Mouse (Mus musculus): Measurements from ENCODE around the gene Ap1s2.

Ap1s2 gene

DNA sequence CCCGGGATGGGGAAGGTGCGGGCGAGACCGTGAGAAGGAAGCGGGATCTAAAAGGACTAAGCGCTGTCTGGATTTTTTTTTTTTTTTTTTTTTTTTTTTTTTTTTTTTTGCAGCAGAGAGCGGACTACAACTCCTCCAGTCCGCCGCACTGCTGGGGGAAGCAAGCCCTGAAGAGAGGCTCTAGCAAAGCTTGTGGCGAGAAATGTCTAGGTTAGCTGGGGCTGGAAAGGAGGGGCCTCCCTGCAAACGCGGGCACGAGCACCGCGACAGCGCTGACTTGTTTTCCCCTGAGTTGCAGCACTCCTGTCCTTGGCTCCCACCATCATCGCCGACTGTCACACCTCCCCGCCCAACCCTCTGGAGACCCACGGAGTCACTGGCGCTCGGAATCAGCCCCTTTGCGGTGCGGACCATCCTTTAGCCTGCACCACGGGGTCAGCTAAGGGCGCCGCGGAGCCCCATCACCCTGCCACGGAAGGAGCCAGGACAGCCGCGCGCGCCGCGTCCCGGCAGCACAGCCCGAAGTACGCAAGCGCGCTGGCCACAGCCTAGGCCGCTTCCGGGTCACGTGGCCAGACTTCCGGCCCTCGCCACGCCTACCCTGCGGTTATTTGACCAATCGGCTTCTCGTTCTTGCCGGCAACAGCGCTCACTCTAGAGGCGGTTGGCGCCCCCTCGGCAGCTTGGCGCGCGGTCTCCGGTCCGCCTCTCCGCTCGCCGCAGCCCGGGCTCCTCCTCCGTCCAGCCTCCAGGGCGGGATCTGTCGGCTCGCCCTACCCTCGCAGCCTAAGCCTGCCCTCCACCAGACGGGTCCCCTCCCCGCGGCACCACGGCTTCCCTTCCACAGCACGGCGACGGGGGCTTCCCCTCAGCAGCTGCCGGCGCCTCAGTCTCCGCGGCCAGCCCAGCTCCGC is at the start of gene Ap1s2:
Gene Ap1s2 (plus strand): TSS at position 681 of the 914 bp plus-strand sequence.
- peak; percentile 67 for DNase-seq (ENCODE audit: low read depth)

DNA sequence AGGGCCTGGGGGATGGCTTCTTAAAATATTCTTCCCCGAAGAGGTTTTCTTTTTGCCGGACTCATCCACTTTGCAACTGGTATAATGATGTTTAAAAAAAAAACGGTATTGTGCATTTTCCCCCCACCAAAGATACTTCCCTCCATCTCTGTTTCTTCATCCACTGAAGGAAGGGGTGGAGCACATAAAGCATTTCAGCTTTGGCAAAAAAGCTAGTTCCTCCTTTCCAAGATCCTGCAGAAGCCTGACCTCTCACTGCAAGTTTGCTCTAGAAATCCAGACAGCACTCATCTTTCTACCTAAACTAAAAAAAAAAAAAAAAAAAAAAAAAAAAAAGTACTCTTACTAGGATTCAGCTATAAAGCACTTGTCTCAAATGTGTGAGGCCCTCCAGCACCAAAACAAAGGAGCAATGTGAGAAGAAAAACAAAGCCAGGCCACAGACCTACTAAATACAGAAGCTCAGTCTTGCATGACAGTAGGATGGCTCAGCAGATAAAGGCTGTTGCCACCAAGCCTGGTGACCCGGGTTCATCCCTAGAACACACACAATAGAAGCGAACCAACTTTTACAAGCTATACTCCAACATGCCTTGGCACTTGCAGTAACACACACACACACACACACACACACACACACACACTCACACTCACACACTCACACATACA is 41.0 kb upstream of the Ap1s2 start:
- no peak for DNase-seq (ENCODE audit: low read depth)

DNA sequence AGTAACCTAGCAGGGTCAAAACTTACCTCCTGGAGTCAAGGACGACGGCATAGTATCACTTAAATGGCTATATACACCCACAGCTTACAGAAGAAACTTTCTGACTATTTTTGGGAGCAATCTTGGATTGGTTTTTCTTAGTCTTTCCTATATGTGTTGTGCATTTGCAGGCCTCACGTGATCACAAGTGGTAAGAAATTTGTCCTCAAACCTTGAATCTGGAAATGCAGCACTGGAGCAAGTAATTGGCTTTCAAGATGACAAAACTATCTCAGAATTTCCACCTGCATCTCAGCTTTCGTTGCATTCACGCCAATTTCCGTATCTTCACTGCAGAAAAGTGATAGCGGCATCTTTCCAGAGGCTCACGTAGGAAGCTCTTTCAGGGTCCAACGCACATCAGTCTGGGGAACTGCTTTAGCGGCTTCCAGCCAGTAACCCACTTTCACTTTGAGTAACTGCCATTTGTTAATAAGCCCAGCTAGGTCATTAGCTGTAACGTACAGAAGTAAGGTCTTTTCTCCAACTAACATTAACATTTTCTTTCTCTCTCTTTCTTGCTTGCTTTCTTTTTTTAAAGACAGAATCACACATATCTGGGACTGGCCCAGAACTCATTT is 40.0 kb upstream of the Ap1s2 start:
- DNase-seq (ENCODE audit: low read depth): no peak

GRCm38 (mm10) chrX:163875932-163876331 is 32.9 kb upstream of the Ap1s2 start:
- DNase-seq (ENCODE audit: low read depth): no peak

GRCm38 (mm10) chrX:163876636-163877035 is 32.2 kb upstream of the Ap1s2 start:
- DNase-seq (ENCODE audit: low read depth): no peak

GRCm38 (mm10) chrX:163879039-163879438 is 29.8 kb upstream of the Ap1s2 start:
- DNase-seq (ENCODE audit: low read depth): no peak

DNA sequence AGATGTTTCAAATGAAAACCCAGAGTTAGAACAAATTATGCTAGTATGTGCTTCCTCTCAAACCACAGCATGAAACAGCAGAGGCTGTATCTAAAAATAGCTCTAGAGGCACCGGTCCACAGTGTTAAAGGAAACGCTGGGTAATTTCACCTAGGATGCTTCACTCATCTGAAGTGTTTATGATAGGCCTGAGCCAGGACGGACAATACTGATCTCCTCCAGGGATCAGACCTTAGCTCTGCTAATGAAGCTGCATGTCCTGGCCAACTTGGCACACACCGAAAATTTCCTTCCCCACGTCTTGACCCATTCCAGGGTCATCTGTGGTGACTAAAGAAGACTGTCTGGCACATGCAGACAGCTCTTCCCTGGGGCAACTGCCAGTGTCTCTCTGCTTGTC is 29.4 kb upstream of the Ap1s2 start:
- no peak for DNase-seq (ENCODE audit: low read depth)

GRCm38 (mm10) chrX:163885539-163885981 is 23.3 kb upstream of the Ap1s2 start:
- DNase-seq (ENCODE audit: low read depth): no peak

GRCm38 (mm10) chrX:163897354-163897753 is 11.5 kb upstream of the Ap1s2 start:
- no peak for DNase-seq (ENCODE audit: low read depth)

GRCm38 (mm10) chrX:163899431-163900020 is 9.3 kb upstream of the Ap1s2 start:
- DNase-seq (ENCODE audit: low read depth): no peak

DNA sequence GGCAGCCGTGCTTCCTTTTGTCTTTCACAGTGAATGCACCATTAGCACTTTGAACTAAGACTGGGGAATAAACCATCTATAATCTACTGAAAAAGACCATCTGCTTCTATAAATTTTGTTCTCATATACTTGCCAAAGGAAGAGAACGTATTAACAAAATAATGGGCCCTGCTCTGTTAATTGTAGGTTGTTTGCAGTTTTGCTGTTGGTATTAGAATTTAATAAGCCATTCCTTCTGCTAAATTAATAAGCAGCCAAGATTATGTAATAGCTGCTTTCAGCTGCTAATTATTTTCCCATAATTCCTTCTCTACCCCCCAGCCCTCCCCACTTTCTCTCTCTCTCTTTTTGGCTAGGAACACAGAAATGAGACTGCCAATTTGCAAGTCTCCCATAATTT is 2.0 kb upstream of the Ap1s2 start:
- DNase-seq (ENCODE audit: low read depth): no peak

GRCm38 (mm10) chrX:163908003-163908336 is 847 bp upstream of the Ap1s2 start:
- DNase-seq (ENCODE audit: low read depth): no peak

- DNase-seq (ENCODE audit: low read depth): no peak
Observed at GRCm38 (mm10) chrX:163909381-163909780, 564 bp downstream of the Ap1s2 start.

GRCm38 (mm10) chrX:163912791-163913190 is 4.0 kb downstream of the Ap1s2 start:
- DNase-seq (ENCODE audit: low read depth): no peak

GRCm38 (mm10) chrX:163929550-163929949 is 20.7 kb downstream of the Ap1s2 start:
- DNase-seq (ENCODE audit: low read depth): no peak

DNA sequence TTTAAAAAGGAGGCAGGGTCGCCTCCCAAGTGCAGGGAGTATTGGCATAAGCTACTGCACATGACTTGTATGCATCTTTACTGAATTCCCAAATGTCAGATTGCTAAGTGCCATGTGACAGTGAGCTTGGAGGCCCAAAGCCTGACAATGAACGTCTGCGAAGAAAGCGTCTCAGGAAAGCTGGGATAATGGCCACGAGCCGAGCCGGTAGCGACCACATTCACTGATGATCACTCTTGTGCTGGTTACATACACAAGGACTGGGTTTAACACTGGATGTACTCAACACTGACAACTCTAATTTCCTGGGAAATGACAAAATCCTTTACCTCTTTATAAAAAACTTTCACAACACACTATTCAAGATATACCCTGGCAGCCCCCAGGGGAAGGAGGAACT is 25.9 kb downstream of the Ap1s2 start:
- DNase-seq (ENCODE audit: low read depth): no peak

GRCm38 (mm10) chrX:163938587-163938986 is 29.8 kb downstream of the Ap1s2 start:
- no peak for DNase-seq (ENCODE audit: low read depth)

GRCm38 (mm10) chrX:163944381-163944780 is 35.6 kb downstream of the Ap1s2 start:
- no peak for DNase-seq (ENCODE audit: low read depth)

- no peak for DNase-seq (ENCODE audit: low read depth)
Observed at GRCm38 (mm10) chrX:163951618-163952017, 42.8 kb downstream of the Ap1s2 start.

DNA sequence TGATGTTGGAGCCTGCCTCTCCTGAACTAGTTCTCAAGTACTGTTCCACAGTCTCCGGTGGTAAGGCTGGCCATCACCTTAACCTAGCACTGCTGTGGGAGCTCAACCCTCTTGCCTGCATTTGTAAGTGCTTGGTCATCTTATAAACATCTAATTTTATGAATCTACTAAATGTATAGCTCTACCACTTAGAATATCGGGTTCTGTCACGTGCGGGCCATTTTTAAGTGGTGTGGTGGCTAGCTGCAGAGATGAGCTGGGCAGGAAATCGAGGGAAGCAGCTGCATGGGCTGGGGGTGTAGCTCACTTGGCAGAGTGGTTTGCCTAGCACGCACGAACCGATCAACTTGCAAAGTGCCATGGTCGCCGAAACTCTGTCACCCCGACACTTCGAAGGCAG is 48.6 kb downstream of the Ap1s2 start:
- DNase-seq (ENCODE audit: low read depth): no peak

GRCm38 (mm10) chrX:163957803-163958466 is 49.1 kb downstream of the Ap1s2 start:
- peak; percentile 33 for DNase-seq (ENCODE audit: low read depth)

GRCm38 (mm10) chrX:163958467-163958875 is 49.7 kb downstream of the Ap1s2 start, which contains the start of gene Zrsr2:
Zrsr2 (minus strand) TSS chrX:163958661.
- peak; percentile 81 for DNase-seq (ENCODE audit: low read depth)
